Mouse (Mus musculus): Measurements from ENCODE around the gene Thoc5.
A peak's percentile ranks its signal among the peaks of the same experiment; 100 is the strongest.

The Thoc5 gene

GRCm38 (mm10) chr11:4916068-4916467 is 20.9 kb downstream of the Thoc5 start:
- peak; percentile 72 for DNase-seq

GRCm38 (mm10) chr11:4921281-4921680 is 26.2 kb downstream of the Thoc5 start:
- no peak for DNase-seq

GRCm38 (mm10) chr11:4921751-4922150 is 26.6 kb downstream of the Thoc5 start:
- no peak for DNase-seq

- no peak for DNase-seq
Observed at GRCm38 (mm10) chr11:4927224-4927623, 32.1 kb downstream of the Thoc5 start.

GRCm38 (mm10) chr11:4931009-4931601 is 36.0 kb downstream of the Thoc5 start:
- no peak for DNase-seq

DNA sequence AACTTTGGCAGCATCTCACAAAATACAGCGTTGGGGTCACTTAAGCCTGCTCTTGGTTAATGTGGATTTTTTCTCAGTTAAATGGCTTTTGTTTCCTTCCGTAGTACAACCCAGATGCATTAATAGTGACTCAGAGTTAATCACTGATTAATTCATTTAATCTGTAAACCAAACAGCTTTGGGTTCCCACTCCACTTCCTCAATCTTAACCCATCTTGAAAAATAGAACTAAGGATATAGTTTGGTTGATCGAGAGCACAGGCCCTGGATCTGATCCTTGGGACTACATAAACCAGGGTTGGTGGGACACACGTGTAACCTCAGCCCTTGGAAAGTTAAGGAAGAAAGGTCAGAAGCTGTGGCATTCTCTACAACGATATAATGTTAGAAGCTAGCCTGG is 41.1 kb downstream of the Thoc5 start:
- DNase-seq: no peak

DNA sequence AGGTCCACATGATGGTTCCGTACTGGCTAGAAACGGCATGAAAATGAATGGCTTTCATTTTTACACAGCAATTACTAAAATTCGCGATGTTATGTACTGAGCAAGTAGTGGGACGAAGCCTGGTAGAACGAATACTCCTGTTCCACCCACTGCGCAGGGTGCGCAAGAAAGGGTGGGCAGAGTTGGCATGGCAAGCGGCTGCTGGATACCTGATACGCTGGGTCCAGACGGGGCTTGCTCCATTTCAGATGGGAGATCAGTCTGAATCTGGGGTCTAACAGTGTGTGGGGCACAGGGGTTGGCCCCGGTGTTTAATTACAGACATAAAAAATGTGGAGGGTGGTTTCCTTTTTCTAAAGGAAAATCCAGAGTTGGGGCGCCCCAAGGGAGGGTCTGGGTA is 51.4 kb downstream of the Thoc5 start:
- DNase-seq: no peak

DNA sequence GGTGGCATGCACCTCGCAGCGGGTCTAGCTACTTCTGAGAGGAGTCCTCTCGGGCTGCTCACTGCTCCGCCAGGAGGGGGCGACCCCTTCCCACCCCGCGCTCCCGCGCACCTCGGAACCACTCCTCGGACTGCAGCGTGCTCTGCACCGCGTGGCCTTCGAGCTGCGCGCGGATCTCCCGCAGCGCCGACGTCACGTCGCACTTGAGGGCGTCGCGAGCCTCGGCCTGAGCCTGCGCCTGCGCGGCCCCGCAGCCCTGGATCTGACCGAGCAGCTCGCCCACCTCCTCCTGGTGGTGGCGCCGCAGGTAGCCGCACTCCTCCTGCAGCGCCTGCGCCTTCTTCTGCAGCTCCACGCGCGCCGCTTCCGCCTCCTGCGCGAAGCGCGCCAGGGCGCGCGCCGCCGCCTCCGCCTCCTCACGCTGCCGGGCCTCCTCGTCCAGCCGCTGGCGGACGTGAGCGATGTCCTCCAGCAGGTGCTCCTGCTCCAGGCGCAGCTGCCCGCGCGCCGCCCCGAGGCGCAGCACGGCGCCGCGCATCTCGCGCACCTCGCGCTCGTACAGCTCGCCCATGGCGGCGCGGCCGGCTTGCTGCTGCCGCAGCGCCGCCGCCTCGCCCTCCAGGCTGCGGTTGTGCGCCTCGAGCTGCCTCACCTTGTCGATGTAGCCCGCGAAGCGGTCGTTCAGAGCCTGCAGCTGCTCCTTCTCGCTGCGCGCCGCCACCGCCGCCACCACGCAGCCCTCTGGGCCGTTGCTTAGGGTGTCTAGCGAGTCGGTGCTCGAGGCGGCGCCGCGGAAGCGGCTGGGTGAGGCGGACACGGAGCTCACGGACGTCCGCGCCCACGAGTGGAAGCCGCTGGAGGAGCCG is 52.1 kb downstream of the Thoc5 start:
- DNase-seq: peak; percentile 87

DNA sequence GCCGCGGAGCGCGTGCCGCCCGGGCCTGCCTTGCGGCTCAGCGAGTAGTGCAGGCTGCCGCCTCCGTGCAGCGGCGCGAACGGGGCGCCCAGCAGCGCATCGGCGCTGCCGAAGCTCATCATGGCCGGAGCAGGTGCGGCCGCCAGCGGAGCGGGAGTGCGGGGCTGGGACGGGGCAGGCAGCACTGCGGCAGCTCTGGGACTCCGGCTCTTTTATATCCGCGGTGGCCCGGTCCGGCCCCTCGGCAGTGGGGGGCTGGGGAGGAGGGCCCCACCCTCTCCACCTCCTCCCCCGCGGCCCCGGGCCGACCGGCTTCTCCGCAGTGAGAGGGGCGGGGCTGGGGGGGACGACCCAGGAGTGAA is 52.7 kb downstream of the Thoc5 start, which contains the start of gene Nefh:
Gene Nefh, minus strand, starts transcription at position 252 of the 362 bp plus-strand sequence.
- no peak for DNase-seq

DNA sequence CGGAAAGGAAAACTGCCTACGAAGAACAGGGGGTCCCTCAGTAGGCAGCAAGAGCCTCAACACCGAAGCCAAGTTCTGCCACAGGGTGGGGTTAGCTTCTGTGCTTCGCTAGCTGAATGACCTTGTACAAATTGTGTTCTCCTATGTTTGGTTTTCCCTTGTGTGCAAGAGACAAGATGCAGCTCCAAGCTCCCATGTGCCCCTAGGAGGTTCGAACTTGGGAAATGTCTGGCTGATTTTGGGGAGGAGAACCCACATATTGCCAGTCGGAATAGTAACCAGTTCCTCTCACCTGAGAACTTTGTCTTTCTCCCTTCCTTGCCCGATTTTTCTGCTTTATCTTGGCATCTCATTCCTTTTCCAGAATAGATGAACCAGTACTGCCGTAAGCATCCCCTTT is 53.7 kb downstream of the Thoc5 start:
- no peak for DNase-seq

- DNase-seq: peak; percentile 73
Observed at GRCm38 (mm10) chr11:4949256-4950044, 54.3 kb downstream of the Thoc5 start.

DNA sequence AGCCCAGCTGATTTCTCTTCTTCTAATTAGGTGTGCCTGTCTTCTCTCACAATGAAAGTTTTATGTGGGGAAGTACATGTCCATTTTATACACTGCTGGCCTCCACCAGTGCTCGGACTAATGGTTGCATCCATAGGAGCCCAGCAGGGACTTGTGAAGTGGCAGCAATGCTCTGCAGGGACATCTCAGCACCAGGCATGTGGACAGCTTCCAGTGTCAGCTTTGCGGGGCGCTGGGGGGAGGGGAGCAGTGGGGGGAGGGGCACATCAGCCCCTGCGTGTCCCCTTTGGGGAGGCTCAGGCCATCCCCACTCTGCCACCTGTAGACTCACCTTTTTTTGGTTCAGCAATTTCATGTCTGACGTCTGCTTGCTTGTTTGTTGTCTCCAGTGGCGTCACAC is 58.3 kb downstream of the Thoc5 start:
- peak; percentile 15 for DNase-seq

GRCm38 (mm10) chr11:4953918-4954317 is 58.8 kb downstream of the Thoc5 start:
- peak; percentile 25 for DNase-seq

- DNase-seq: no peak
Observed at GRCm38 (mm10) chr11:4963099-4963808, 68.1 kb downstream of the Thoc5 start.

GRCm38 (mm10) chr11:4966325-4966724 is 71.2 kb downstream of the Thoc5 start:
- DNase-seq: no peak

DNA sequence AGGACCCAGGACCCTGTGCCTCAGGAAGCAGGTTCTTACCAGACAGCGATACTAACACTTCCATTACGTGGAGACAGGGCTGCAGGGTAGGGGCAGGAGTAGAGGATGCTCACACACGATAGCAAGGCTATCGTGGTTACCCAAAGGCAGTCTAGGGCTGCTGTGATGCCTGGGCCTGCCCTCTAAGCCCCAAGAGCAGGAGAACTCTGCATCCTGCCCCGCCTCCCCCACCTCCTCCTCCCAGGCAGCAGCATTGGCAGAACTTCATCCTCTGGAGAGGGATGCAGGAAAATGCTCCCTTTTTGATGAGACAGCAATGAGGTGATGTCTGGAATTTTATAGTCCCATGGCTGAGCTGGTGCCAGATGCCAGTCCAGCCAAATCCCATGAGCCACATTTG is 71.8 kb downstream of the Thoc5 start:
- DNase-seq: no peak

DNA sequence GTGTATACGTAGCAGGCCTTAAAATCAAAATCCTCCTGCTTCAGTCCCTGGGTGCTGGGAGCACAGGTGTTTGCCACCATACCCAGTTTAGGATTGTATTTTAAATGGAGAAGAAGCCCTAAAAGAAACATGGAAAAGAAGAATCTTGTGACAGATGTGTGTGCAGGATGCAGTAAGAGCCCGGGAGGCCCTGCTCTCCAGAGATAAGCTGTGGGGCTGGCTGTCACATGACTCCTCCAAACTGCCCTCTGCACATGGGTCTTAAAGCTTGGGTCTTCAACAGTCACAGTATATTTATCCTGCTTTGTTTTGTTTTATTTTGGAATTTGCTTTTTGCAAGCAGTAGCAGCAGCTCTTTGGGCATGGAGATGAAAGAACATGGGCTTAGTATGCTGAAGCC is 72.4 kb downstream of the Thoc5 start:
- no peak for DNase-seq

GRCm38 (mm10) chr11:4968376-4968775 is 73.3 kb downstream of the Thoc5 start:
- DNase-seq: no peak

GRCm38 (mm10) chr11:4972967-4973870 is 78.1 kb downstream of the Thoc5 start:
- peak; percentile 62 for DNase-seq

GRCm38 (mm10) chr11:4973871-4974256 is 78.7 kb downstream of the Thoc5 start:
- no peak for DNase-seq

DNA sequence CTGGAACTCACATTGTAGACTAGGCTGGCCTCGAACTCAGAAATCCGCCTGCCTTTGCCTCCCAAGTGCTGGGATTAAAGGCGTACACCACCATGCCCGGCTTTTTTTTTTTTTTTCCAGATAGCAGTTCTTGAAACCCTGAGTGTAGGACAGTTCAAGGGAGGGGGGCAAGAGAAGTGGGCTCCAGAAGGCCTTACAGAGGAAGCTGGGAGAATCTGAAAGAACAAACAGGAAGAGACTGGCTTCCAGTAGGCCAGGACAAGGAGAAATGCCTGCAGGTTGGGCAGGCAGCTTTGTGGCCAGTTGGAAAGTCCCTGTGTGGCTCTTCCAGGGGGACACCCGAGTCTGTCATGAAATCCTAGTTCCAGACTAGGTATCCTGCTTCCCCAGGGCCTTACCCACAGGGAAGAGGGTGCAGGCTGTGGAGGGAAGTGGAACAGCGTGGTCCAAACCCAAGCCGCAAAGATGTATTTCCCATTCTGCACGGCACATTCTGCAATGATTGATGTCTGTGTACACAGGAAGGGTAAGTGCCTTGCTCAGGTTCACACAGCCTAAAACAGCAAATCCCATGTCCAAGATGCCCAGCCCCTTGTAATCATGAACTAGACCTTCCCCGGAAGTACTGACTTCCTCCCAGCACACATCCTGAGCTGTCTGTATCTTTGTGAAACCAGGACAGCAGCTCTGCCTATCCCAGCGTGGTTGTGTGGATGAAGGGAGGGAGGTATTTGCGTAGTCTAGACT is 79.4 kb downstream of the Thoc5 start:
- DNase-seq: no peak
